Mouse (Mus musculus): Measurements from ENCODE around the gene Sppl2b. TPM values are rescaled to one million over a fixed set of nuclear protein-coding genes. Genes with fewer than 3 reads are reported as not detected.
"Not testable (repeated sequence)": the region's sequence is repeated elsewhere in the genome, so short reads cannot be mapped to it uniquely, and the experiment has no call there.

Sppl2b gene
- polyA plus RNA-seq, 1 experiment: 58.2 TPM

GRCm38 (mm10) chr10:80826151-80827062 lies 28.7 kb upstream of the Sppl2b start, which contains the start of gene Oaz1:
Gene Oaz1 (plus strand): TSS chr10:80826656.
- DNase-seq: peak; percentile 100
- TF ChIP-seq POLR2A (IDR thresholded peaks at IDR 0.05; ENCODE audit: low read depth, low read length) (peak; percentile 69), CTCF (conservative IDR thresholded peaks at IDR 0.05; ENCODE audit: insufficient read depth, insufficient read length, low read depth, low read length) (no peak)
- WGBS: under 1% methylated on average over 82 of the region's 82 CpGs
- Histone ChIP-seq H3K4me1 (ENCODE audit: control insufficient read depth, insufficient read depth, low read length) (peaks cover 26% of the 10 kb centered on the region), H3K4me3 (ENCODE audit: insufficient read depth, low read depth, low read length) (peak within 1 kb of the TSS; percentile 80), H3K27ac (ENCODE audit: insufficient read depth, low read depth, low read length) (peak within 1 kb of the TSS; percentile 92), H3K27me3 (replicated peaks; ENCODE audit: control insufficient read depth, insufficient read depth, low read length) (no peaks in the 10 kb centered on the region), H3K36me3 (ENCODE audit: control insufficient read depth, insufficient read depth, low read length) (no peaks in the 10 kb centered on the region)

DNA sequence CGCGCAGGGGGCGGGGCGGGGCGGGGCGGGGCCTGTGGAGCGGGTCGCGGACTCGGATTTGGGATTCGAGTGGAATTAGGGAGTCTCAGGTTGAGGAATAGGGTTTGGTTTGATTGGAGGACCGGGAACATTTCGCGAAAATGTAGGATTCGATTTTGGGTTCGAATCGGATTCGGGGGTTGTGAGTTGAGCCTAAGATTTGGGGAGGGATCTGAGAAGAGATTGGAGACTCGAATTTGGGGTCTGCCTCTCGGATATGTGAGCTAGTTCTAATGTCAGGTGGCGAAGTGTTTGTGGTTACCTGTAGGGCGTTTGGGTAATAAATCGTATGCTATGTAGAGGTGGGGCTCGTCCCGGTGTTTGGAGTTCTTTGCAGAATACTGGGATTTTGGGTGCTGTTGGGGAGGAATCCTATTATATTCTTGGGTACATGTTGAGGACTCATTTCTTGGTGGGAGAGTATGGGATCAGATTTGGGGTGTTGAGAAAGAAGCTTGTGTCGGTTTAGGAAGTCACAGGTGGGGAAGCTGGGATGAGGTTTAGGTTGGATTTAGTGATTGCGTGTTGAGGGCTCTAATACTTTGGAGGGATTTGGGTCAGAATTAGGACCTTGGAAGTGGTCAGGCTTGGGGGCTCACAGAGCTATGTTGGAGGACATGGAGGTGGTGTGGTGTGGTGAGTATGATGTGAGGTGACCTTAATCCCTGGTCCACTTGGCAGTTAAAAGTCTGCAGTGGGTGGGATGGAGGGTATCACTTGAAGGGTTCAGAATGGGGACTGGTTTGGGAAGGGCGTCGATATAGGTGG lies 27.8 kb upstream of the Sppl2b start:
- WGBS: 3% methylated on average over 29 of the region's 29 CpGs
- Histone ChIP-seq H3K4me3 (ENCODE audit: insufficient read depth, low read depth, low read length) (peak overlapping the region; percentile 80), H3K36me3 (ENCODE audit: control insufficient read depth, insufficient read depth, low read length) (no peaks in the 10 kb centered on the region), H3K4me1 (ENCODE audit: control insufficient read depth, insufficient read depth, low read length) (peaks cover 26% of the 10 kb centered on the region), H3K27me3 (replicated peaks; ENCODE audit: control insufficient read depth, insufficient read depth, low read length) (no peaks in the 10 kb centered on the region), H3K27ac (ENCODE audit: insufficient read depth, low read depth, low read length) (no peak overlapping the region)
- DNase-seq: no peak
- TF ChIP-seq CTCF (conservative IDR thresholded peaks at IDR 0.05; ENCODE audit: insufficient read depth, insufficient read length, low read depth, low read length) (no peak), POLR2A (IDR thresholded peaks at IDR 0.05; ENCODE audit: low read depth, low read length) (no peak)

- peak; percentile 18 for DNase-seq
- Histone ChIP-seq H3K27ac (ENCODE audit: insufficient read depth, low read depth, low read length) (no peak overlapping the region), H3K4me3 (ENCODE audit: insufficient read depth, low read depth, low read length) (peak overlapping the region; percentile 80), H3K4me1 (ENCODE audit: control insufficient read depth, insufficient read depth, low read length) (peaks cover 26% of the 10 kb centered on the region), H3K36me3 (ENCODE audit: control insufficient read depth, insufficient read depth, low read length) (no peaks in the 10 kb centered on the region), H3K27me3 (replicated peaks; ENCODE audit: control insufficient read depth, insufficient read depth, low read length) (no peaks in the 10 kb centered on the region)
- WGBS: 35% methylated on average over 10 of the region's 10 CpGs
- TF ChIP-seq POLR2A (IDR thresholded peaks at IDR 0.05; ENCODE audit: low read depth, low read length) (no peak), CTCF (conservative IDR thresholded peaks at IDR 0.05; ENCODE audit: insufficient read depth, insufficient read length, low read depth, low read length) (no peak)
Measured at GRCm38 (mm10) chr10:80827870-80828420, 27.1 kb upstream of the Sppl2b start.

DNA sequence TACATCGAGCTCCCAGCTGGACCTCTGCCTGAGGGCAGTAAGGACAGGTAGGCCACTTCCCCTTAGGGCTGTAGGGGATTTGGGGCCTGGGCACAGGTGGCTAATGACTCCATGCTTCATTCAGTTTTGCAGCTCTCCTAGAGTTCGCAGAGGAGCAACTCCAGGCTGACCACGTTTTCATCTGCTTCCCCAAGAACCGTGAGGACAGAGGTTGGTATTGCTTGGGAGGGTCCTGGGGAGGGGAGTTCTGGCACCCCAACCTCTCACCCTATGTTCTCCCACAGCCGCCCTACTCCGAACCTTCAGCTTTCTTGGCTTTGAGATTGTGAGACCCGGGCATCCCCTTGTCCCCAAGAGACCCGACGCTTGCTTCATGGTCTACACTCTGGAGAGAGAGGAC lies 26.5 kb upstream of the Sppl2b start:
- not testable (repeated sequence) for H3K4me3 ChIP-seq (ENCODE audit: insufficient read depth, low read depth, low read length); DNase-seq; H3K27ac ChIP-seq (ENCODE audit: insufficient read depth, low read depth, low read length); H3K36me3 ChIP-seq (ENCODE audit: control insufficient read depth, insufficient read depth, low read length); H3K27me3 ChIP-seq (replicated peaks; ENCODE audit: control insufficient read depth, insufficient read depth, low read length)
- 53% methylated on average over 9 of the region's 9 CpGs for WGBS
- peaks cover 26% of the 10 kb centered on the region for H3K4me1 ChIP-seq (ENCODE audit: control insufficient read depth, insufficient read depth, low read length)

DNA sequence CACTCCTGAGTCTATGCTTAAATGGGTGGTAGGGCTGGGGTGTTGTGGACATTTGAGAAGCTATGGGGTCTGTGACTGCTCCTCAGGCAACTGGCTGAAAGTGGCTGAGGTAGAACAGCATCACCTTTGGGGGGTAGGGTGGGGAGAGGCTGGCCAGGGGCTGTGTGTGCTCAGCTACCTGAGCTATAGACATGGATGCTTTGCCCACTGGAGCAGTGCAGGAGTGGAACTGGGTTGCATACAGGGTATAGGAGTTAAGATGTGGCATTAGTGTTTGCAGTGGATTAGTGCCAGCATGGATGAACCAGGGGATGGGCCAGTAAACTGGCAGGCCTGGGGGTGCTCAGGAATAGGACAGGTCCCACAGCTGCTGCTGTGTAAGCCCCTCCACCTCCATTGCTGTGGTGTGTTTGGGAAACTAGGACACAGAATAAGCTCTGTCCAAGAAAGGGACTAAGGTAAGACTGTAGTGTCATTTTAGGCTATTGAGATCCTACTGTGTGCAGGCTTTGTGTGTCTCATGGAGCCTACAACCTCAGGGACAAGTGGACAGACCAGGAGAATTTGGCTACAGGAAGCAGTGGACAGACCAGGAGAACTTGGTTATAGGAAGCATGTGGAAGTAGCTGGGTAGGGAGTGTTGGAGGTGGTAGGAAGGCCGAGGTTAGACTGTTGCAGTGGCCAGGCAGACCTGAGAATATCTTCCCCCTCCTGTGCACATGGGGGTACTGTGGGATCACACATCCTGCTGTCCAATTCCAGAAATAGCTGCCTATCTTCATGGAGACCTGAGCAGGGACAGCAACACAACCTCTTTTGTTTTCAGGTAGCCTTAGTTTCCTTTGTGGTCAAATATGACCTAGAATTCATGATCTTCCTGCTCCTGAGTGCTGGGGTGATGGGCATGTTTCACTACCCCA lies 25.5 kb upstream of the Sppl2b start:
- Histone ChIP-seq H3K36me3 (ENCODE audit: control insufficient read depth, insufficient read depth, low read length) (no peaks in the 10 kb centered on the region), H3K27ac (ENCODE audit: insufficient read depth, low read depth, low read length) (no peak overlapping the region)
- no peak for DNase-seq

GRCm38 (mm10) chr10:80831136-80831535 lies 23.9 kb upstream of the Sppl2b start:
- DNase-seq: peak; percentile 93
- 14% methylated on average over 9 of the region's 9 CpGs for WGBS
- Histone ChIP-seq H3K4me3 (ENCODE audit: insufficient read depth, low read depth, low read length) (no peak overlapping the region), H3K27me3 (replicated peaks; ENCODE audit: control insufficient read depth, insufficient read depth, low read length) (no peaks in the 10 kb centered on the region), H3K4me1 (ENCODE audit: control insufficient read depth, insufficient read depth, low read length) (peaks cover 18% of the 10 kb centered on the region), H3K27ac (ENCODE audit: insufficient read depth, low read depth, low read length) (no peak overlapping the region), H3K36me3 (ENCODE audit: control insufficient read depth, insufficient read depth, low read length) (no peaks in the 10 kb centered on the region)
- TF ChIP-seq CTCF (conservative IDR thresholded peaks at IDR 0.05; ENCODE audit: insufficient read depth, insufficient read length, low read depth, low read length) (no peak), POLR2A (IDR thresholded peaks at IDR 0.05; ENCODE audit: low read depth, low read length) (no peak)

More for the DNA sequence above, 25.5 kb upstream of the Sppl2b start:
- no peak for TF ChIP-seq POLR2A (IDR thresholded peaks at IDR 0.05; ENCODE audit: low read depth, low read length)
- no peak for TF ChIP-seq CTCF (conservative IDR thresholded peaks at IDR 0.05; ENCODE audit: insufficient read depth, insufficient read length, low read depth, low read length)
- H3K4me1 ChIP-seq (ENCODE audit: control insufficient read depth, insufficient read depth, low read length): peaks cover 18% of the 10 kb centered on the region
- no peaks in the 10 kb centered on the region for H3K27me3 ChIP-seq (replicated peaks; ENCODE audit: control insufficient read depth, insufficient read depth, low read length)
- 29% methylated on average over 1 of the region's 1 CpGs for WGBS
- H3K4me3 ChIP-seq (ENCODE audit: insufficient read depth, low read depth, low read length): no peak overlapping the region
